Mouse (Mus musculus) liver, embryonic 14.5 days (tissue): Measurements from ENCODE around the gene Fcna. TPM values are rescaled to one million over a fixed set of nuclear protein-coding genes. Genes with fewer than 3 reads are reported as not detected.

Experiments
- ATAC-seq: fragments of 200-750 bp; cut with Nextera tagmentation; 2 replicates; pipeline ENCODE4 v1.8.0; 2017; ENCODE audit warnings: moderate number of reproducible peaks, mild to moderate bottlenecking, moderate library complexity; ENCODE audit not compliant: insufficient read depth
- DNase-seq, 3 experiments: peaks; one replicate each; pipeline ENCODE4 v3.0.0-alpha.2; 2012 to 2013; ENCODE audit warnings: low read depth in 3 of 3, low spot score in 3 of 3
- H3K27ac ChIP-seq: fragments of 300-500 bp; sonication (generic); 2 replicates; pipeline ENCODE4 v1.5.1; 2014; ENCODE audit warnings: moderate library complexity, mild to moderate bottlenecking, control low read depth, inconsistent platforms
- H3K27me3 ChIP-seq: fragments of 300-500 bp; sonication (generic); 2 replicates; pipeline ENCODE4 v1.6.1; 2014; ENCODE audit warnings: mild to moderate bottlenecking, low read length, moderate library complexity; ENCODE audit not compliant: control insufficient read depth, insufficient read depth
- H3K36me3 ChIP-seq: fragments of 300-500 bp; sonication (generic); replicated peaks from 2 replicates; pipeline ENCODE4 v1.6.1; 2014; ENCODE audit warnings: low read depth; ENCODE audit not compliant: control insufficient read depth, insufficient read depth
- H3K4me1 ChIP-seq, 2 experiments: fragments of 200-500 bp in 1 of 2; fragments of 300-500 bp in 1 of 2; sonication (generic) in 1 of 2; replicated peaks; 2 replicates each; pipeline ENCODE4 v1.6.1; 2012 to 2014; ENCODE audit warnings: antibody characterized with exemption in 1 of 2, inconsistent platforms in 1 of 2, low read length in 1 of 2; ENCODE audit not compliant: control insufficient read depth in 2 of 2, insufficient read depth in 2 of 2
- H3K4me2 ChIP-seq: fragments of 300-500 bp; sonication (generic); 2 replicates; pipeline ENCODE4 v1.6.1; 2014; ENCODE audit warnings: low read depth, mild to moderate bottlenecking, control low read depth, moderate library complexity
- H3K4me3 ChIP-seq, 2 experiments: fragments of 200-500 bp in 1 of 2; fragments of 300-500 bp in 1 of 2; sonication (generic) in 1 of 2; 2 replicates each; pipeline ENCODE4 v1.5.1; 2012 to 2014; ENCODE audit warnings: low read depth in 2 of 2, low read length in 2 of 2, mild to moderate bottlenecking in 2 of 2, control low read depth in 1 of 2, inconsistent platforms in 1 of 2, moderate library complexity in 1 of 2; ENCODE audit not compliant: insufficient read depth in 1 of 2
- H3K9ac ChIP-seq: fragments of 300-500 bp; sonication (generic); replicated peaks from 2 replicates; pipeline ENCODE4 v1.6.1; 2014; ENCODE audit warnings: mild to moderate bottlenecking, control low read depth, moderate library complexity
- H3K9me3 ChIP-seq: fragments of 300-500 bp; sonication (generic); 2 replicates; pipeline ENCODE4 v1.6.1; 2016; ENCODE audit warnings: low read length, mixed read lengths; ENCODE audit not compliant: control insufficient read depth
- CTCF ChIP-seq: IDR thresholded peaks from 2 replicates; pipeline ENCODE4 v1.5.1; 2016; ENCODE audit warnings: antibody characterized with exemption, low read depth, control low read depth
- EP300 ChIP-seq: IDR thresholded peaks from 2 replicates; pipeline ENCODE4 v1.6.1; 2016; ENCODE audit warnings: antibody characterized with exemption, low read depth
- WGBS: fragments of 180-500 bp; shearing (Covaris S2); extraction: QIAGEN DNeasy Blood & Tissue Kit; methylation state at CpG from one replicate; pipeline ENCODE4 v1.1.7; 2014; ENCODE audit not compliant: insufficient replicate concordance; 5-methylcytosine and 5-hydroxymethylcytosine counted together
- polyA plus RNA-seq, 2 experiments: library from polyadenylated mRNA; depleted of rRNA in 1 of 2; stranded (reverse) in 1 of 2; unstranded in 1 of 2; fragments of >200 nt; fragmentation: Nextera tagmentation in 1 of 2; extraction: Ambion mirVana in 1 of 2; gene quantifications; 2 replicates each; pipeline versions ENCODE4 v1.2.1 to v1.2.3; 2012 to 2014

The Fcna gene
- polyA plus RNA-seq, 2 experiments = 23.4 to 47.1 TPM

DNA sequence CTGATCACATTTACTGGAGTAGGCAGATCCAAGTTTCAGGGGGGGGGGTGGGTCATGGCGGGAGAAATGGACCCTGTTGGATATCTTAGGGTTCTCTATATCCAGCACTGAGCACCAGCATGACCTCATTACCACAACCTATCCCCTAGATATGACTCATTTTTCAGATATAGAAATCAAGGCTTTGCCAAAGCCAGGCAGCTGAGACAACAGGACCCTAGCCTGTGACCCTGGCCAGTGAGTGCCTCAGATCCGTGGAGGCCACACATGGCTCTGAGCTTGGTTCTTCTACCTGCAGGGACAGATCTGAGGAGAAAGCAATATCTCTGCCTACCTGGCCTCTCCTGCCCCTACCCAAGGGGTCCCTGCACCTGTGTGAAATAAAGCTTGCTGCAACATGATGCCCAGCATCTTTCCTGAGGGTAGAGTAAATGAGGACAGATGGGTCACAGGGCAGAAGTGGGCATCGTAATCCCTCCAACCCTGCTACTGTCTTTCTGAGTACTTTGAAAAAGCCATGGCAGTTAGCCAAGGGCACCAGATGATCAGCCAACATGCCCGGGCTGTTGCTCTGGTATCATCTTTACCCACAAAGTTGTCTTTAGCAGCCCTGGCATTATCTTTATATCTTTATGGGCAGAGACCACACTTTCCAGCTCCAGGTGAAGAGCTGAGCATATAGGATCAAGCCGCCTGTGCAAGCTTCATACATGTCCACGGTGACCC is 33.6 kb upstream of the Fcna start:
- no peak for ATAC-seq
- TF ChIP-seq CTCF = no peak
- TF ChIP-seq EP300 = no peak
- no peak for DNase-seq
- Histone ChIP-seq H3K4me2 (no peak overlapping the region), H3K9me3 (no peaks in the 10 kb centered on the region), H3K36me3 (no peaks in the 10 kb centered on the region), H3K9ac (no peak overlapping the region), H3K4me3 (no peak overlapping the region), H3K4me1 (no peaks in the 10 kb centered on the region), H3K27me3 (no peaks in the 10 kb centered on the region), H3K27ac (no peak overlapping the region)
- 57% methylated on average over 6 of the region's 6 CpGs for WGBS

DNA sequence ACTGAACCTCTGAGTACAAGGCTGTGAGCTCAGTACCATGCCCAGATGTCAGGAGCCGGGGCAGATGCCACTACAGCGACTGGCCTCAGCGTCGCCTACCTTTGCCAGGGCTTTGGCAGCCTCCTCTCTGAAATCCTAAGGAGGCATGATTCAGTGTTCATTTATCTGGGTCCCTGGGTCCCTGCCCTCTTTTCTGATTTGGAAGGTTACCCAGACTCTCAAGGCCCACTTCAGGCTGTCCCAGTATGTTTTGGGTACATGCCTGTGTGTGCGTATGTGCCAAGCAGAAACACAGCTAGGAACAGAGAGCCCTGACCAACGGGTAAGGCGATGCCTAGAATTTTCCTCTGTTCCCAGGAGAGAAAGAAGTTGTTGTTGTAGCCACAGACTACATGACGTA is 32.4 kb upstream of the Fcna start:
- Histone ChIP-seq H3K9me3 (no peaks in the 10 kb centered on the region), H3K27ac (no peak overlapping the region), H3K36me3 (no peaks in the 10 kb centered on the region), H3K4me2 (no peak overlapping the region), H3K4me1 (no peaks in the 10 kb centered on the region), H3K27me3 (no peaks in the 10 kb centered on the region), H3K4me3 (no peak overlapping the region), H3K9ac (no peak overlapping the region)
- no peak for ATAC-seq
- DNase-seq = no peak
- 77% methylated on average over 8 of the region's 8 CpGs for WGBS
- TF ChIP-seq CTCF (no peak), EP300 (no peak)

DNA sequence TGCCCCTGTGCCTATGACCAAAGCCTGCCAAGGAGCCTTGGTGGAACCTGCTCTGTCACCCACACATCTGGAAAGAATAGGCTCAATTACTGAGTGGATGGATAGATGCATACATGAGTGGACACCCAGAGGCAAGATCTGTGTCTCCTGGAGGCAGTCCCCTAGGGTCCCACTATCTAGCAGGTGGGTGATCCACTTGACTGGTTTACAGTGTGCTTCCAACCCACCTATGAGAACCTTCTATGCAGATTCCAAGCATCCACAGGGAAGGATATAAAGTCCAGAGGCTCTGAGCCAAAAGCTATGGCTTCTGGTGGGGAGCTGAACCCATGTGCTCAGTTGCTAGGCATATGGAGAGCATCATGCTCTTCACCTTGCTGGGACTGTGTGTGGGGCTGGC is 29.8 kb upstream of the Fcna start, which contains the start of gene Lcn5:
Gene Lcn5 (plus strand): TSS at position 301 of the 400 bp plus-strand sequence.
- H3K27me3 ChIP-seq = no peaks in the 10 kb centered on the region; the same call in 1 of the 2 replicates
- no peak within 1 kb of the TSS for H3K4me2 ChIP-seq
- H3K4me3 ChIP-seq = no peak within 1 kb of the TSS
- H3K9me3 ChIP-seq = no peaks in the 10 kb centered on the region
- no peak within 1 kb of the TSS for H3K27ac ChIP-seq
- H3K4me1 ChIP-seq = no peaks in the 10 kb centered on the region
- H3K9ac ChIP-seq = no peak within 1 kb of the TSS
- DNase-seq (no peak), ATAC-seq (no peak)
- H3K36me3 ChIP-seq = no peaks in the 10 kb centered on the region
- TF ChIP-seq CTCF = no peak
- TF ChIP-seq EP300 = no peak

DNA sequence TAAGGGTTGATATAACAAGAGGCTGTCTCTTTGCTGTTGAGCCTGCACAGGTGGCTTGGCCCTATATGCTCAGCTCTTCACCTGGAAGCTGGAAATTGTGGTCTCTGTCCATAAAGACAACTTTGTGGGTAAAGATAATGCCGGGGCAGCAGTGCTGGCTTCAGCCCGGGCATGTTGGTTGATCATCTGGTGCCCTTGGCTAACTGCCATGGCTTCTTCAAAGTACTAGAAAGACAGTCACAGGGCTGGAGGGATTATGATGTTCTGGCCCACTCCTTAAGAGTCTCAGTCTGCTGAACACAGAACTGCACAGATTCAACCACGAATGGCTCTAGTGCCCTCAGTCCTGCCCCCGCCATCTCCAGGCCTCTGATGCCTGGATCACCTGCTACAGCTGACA is 29.4 kb upstream of the Fcna start:
- H3K4me1 ChIP-seq = no peaks in the 10 kb centered on the region
- no peak for TF ChIP-seq CTCF
- no peak for TF ChIP-seq EP300
- no peak overlapping the region for H3K4me3 ChIP-seq
- WGBS = 64% methylated on average over 4 of the region's 4 CpGs
- no peak overlapping the region for H3K27ac ChIP-seq
- no peak overlapping the region for H3K9ac ChIP-seq
- no peaks in the 10 kb centered on the region for H3K9me3 ChIP-seq
- no peak for DNase-seq
- H3K4me2 ChIP-seq = no peak overlapping the region
- ATAC-seq = no peak
- no peaks in the 10 kb centered on the region; the same call in 1 of the 2 replicates for H3K27me3 ChIP-seq
- H3K36me3 ChIP-seq = no peaks in the 10 kb centered on the region

DNA sequence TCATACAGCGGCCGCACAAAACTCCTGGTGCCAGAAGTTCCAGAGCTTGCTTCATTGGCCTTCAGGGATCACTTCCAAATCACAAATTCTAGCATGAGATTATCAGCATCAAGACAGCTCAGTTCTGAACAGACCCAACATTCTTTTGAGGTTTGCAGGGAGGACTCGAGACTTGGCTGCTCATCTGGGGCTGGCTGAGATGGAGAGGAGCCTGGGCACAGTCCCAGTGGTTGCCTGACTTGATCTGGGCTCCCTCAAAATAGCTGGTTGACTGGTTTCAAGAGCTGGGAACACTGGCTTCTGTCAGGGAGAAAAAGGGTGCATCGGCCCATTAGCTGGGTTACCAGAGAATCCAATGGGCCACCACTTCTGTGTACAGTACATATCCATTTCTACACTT is 28.9 kb upstream of the Fcna start:
- Histone ChIP-seq H3K36me3 (no peaks in the 10 kb centered on the region), H3K27ac (no peak overlapping the region), H3K9ac (no peak overlapping the region), H3K27me3 (no peaks in the 10 kb centered on the region; the same call in 1 of the 2 replicates), H3K9me3 (no peaks in the 10 kb centered on the region), H3K4me3 (no peak overlapping the region), H3K4me2 (no peak overlapping the region), H3K4me1 (no peaks in the 10 kb centered on the region)
- ATAC-seq = no peak
- WGBS = 56% methylated on average over 4 of the region's 4 CpGs
- TF ChIP-seq CTCF = no peak
- TF ChIP-seq EP300 = no peak
- no peak for DNase-seq
